Mouse (Mus musculus) cerebral cortex, adult 2 months (tissue): ENCODE measurements around the gene Defb21.

Experiments used
- WGBS: fragments of 180-500 bp; shearing (Covaris S2); methylation state at CpG from one replicate; pipeline ENCODE4 v1.1.7; 2018; 5-methylcytosine and 5-hydroxymethylcytosine counted together

Gene Defb21

DNA sequence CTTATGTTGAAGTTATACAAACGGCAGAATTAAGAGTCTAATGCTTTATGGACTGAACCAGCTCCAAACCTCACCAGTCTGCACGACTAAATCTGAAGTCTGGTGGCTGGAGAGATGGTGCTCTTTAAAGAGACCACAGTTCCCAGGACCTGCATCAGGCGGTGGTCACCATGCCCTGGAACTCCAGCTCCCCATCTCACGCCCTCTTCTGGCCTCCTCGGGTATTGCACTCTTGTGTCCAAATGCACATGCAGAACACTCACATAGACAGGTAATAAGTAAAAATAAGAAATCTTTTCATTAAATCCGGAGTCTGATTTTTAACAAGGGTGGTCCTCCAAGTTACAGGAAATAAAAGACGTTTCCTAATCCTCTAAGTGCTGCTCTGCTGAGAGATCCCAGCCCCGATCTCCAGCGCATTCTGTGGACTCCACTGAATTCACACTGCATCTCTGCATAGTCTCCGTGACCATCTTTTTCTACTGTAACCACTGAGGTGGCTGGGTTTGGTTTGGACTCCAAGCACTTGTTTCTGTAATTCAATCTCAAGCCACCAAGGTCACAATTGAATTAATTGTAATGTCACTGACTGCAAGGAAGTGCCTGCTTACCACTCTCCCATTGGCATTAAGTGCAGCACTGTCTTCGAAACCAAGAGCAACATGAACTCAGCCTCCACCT, at the start of gene Defb21:
Gene Defb21, plus strand, starts transcription at position 631 of the 681 bp plus-strand sequence.
- WGBS, result 65% methylated on average over 11 of the region's 11 CpGs

- 64% methylated on average over 13 of the region's 13 CpGs for WGBS
These were observed 32.4 kb upstream of the Defb21 start, which contains the start of gene Defb29 for GRCm38 (mm10) chr2:152539944-152540710. TSS of gene Defb29 (minus strand) at chr2:152540098.

DNA sequence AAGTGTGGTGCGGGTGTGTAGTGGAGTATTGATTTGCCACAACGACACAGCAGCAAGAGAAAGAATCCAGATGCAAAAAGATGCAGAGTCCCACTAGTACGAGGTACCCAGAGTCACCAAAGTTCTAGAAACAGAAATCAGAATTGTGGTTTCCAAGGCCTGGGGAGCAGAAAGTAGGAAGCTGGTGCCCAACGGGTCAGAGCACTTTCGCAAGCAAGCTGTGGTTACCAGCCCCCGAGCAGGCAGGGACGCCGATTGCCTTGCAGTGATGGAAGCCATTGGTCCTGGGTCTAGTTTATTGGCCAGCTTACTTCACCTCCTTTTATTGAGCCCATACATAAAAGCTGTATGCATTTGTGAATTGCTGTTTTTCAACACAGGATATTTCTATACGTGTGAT, 30.6 kb upstream of the Defb21 start:
- 82% methylated on average over 9 of the region's 9 CpGs for WGBS

- WGBS, result 79% methylated on average over 2 of the region's 2 CpGs
These were observed 29.6 kb upstream of the Defb21 start for GRCm38 (mm10) chr2:152542897-152543296.

GRCm38 (mm10) chr2:152543478-152543877, 29.1 kb upstream of the Defb21 start:
- 81% methylated on average over 4 of the region's 4 CpGs for WGBS

DNA sequence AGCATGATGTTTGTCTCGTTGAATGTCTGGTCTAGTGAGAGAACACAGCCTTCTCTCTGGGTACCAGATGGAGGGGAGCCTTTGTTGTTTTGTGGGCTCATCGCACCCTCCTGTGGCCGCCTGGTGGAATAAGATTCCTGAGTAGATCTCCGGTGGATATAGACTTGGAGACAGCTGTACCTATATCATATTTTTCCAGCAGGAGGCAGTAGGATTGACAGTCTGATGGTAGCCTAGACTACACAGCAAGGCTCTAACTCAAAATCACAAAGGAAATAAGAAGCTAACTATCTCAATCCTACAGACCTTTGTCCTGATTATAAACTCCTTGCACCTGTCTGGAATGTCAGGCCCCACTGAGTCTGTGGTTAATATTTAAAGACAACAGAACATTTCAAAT, 27.9 kb upstream of the Defb21 start:
- 14% methylated on average over 4 of the region's 4 CpGs for WGBS

- 80% methylated on average over 5 of the region's 5 CpGs for WGBS
These were observed 24.4 kb upstream of the Defb21 start for GRCm38 (mm10) chr2:152548124-152548523.

DNA sequence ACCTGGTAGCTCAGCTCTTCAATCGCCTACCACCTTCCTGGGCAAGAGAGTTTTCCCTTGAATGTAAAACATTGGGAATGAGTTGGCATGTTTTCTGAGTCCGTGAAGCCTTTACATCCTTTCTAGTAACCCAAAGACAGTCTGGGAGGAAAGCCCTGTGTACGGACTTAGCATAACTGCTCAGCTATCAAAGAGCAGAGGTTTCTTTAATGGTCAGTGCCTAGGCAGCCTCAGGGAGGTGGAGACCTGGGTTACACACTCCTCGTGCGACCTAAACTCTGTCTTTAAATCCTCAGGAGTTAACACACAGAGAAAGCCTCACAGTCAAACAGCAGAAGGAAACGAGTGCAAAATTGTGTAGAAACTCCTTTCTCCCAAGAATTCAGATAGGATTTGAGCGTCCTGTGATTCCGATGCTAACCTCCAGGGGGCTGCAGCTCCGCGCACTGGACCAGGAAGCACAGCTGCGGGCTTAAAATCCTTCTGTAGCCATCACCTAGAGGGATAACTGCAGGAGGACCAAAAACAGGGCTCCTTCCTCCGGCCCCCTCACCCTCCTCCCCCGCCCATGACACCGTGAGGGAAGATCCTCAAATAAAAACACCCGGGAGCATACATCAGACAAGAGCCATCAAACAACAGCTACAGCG, 18.6 kb upstream of the Defb21 start:
- WGBS, result 10% methylated on average over 16 of the region's 16 CpGs

GRCm38 (mm10) chr2:152556655-152557054, 15.9 kb upstream of the Defb21 start:
- 90% methylated on average over 7 of the region's 7 CpGs for WGBS

DNA sequence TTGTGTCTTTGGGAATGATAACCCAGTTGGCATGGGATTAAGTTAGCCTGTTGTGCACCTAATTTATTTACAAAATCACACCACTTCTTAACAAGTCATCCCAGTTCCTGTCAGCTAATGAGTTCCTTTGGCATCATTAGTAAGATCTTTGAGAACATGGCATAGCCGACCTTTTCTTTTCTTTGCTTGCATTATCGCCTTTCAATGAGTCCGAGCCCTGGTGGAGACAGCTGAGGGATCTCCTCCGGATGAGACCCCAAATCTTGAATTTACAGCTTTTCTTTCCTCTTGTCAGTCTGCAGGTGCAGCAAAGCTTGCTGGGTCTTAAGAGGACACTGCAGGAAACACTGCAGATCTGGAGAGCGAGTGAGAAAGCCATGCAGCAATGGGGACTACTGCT, 3.5 kb upstream of the Defb21 start, which contains the start of gene Gm17416:
Gene Gm17416, plus strand, starts transcription at position 301 of the 400 bp plus-strand sequence.
- 82% methylated on average over 5 of the region's 5 CpGs for WGBS

- 85% methylated on average over 4 of the region's 4 CpGs for WGBS
These were observed 2.7 kb upstream of the Defb21 start for GRCm38 (mm10) chr2:152569881-152570280.

GRCm38 (mm10) chr2:152570313-152570712, 2.2 kb upstream of the Defb21 start:
- 93% methylated on average over 6 of the region's 6 CpGs for WGBS

DNA sequence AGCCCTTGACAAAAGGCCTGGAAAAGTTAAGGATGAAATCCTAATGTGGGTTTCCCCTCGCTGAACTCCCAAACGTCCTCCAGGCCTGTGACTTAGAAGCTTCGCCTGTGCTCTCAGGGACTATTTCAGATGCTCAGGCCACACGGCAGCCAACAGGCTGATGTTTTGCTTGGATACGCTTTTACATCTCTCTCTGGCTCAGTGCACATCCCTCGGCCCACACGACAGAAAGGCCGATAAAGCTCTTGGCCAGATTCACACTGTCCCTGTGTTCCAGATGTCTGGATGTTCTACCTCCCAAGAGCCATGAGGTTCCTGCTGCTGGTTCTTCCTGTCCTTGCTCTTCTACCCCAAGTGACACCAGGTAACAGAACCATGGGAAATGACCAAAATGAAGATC, 940 bp downstream of the Defb21 start:
- 94% methylated on average over 8 of the region's 8 CpGs for WGBS

DNA sequence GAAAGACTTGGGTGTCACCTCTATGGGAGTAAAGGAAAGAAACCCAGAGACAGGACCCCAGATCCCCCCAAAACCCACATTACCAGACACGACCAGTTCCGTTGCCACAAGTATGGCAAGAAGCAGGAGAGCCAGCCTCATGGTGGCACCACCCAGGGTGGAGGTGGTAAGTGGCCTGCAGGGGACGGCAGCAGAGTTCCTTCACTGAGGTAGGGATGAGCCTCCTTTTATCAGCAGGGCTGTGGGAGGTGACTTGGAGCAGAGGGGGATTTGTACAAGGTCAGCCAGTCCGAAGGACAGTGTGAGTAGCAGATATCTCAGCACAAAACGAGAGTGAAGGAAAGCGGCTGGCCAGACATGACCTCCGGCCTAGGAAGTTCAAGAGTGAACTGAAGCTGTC, 7.6 kb downstream of the Defb21 start, which contains the start of gene Defb19:
Gene Defb19, minus strand, starts transcription at position 206 of the 400 bp plus-strand sequence.
- 90% methylated on average over 7 of the region's 7 CpGs for WGBS

GRCm38 (mm10) chr2:152580612-152581011, 8.1 kb downstream of the Defb21 start:
- 91% methylated on average over 11 of the region's 11 CpGs for WGBS

- 80% methylated on average over 4 of the region's 4 CpGs for WGBS
These were observed 14.5 kb downstream of the Defb21 start for GRCm38 (mm10) chr2:152586926-152587560.

GRCm38 (mm10) chr2:152588450-152588849, 15.9 kb downstream of the Defb21 start:
- WGBS, result 56% methylated on average over 2 of the region's 2 CpGs

GRCm38 (mm10) chr2:152589021-152589420, 16.5 kb downstream of the Defb21 start:
- 56% methylated on average over 6 of the region's 6 CpGs for WGBS

GRCm38 (mm10) chr2:152599299-152599698, 26.8 kb downstream of the Defb21 start, which contains the start of gene Defb45:
TSS of gene Defb45 (minus strand) at chr2:152599399.
- WGBS, result 50% methylated on average over 7 of the region's 7 CpGs

DNA sequence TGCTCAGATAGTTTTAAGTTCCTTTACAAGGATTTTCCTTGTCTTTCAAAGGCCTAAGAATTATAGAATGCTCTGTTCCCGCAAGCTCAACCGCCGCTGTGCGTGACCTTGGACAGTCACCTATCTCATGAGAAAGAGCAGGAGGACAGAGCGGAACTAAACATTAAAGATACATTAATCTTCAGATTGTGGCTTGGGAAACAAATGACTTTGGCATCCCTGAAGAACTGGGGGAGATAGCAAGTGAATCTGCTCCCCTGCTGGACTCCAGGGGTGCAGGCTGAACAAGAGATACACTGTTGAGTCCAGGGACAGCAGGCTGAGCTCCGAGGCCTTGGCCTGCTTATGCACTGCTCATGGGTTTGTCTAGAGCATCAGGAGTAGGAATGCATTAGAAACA, 27.5 kb downstream of the Defb21 start:
- WGBS, result 93% methylated on average over 6 of the region's 6 CpGs

DNA sequence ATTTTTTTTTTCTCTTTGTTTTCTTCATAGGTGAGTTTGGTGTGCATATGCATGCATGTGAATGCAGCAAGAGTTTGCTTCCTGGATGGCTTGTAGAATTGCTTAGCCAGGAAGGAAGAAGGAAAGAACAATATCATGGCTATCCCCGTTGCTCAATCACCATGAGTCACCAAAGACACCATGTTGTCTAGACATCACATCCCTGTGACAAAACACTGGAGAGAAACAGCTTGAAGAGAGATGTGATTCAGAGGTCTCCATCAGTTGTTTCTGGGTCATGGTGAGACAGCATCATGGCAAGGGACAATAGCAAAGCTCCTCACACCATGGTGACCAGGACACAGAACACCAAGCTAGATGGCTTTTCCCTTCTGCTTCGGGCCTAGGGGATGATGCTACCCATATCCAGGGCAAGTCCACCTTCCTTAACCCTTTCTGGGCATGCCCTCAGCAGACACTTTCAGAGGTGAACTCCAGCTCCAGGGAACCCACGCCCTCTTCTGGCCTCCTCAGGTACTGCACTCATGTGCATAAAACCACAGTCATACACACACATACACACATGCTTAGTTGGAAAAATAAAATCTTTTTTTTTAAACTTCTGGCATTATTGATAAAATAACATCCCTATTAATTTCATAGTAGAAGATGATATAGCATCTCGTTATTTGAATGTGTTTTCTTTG, 28.9 kb downstream of the Defb21 start:
- 71% methylated on average over 4 of the region's 4 CpGs for WGBS
